Mouse (Mus musculus): ENCODE results near the gene Cfap58. TPM values are rescaled to one million over a fixed set of nuclear protein-coding genes. Genes with fewer than 3 reads are reported as not detected.

Gene Cfap58
- polyA plus RNA-seq (2015; fragmentation: Nextera tagmentation; extraction: Ambion mirVana): not detected in 2 replicates

GRCm38 (mm10) chr19:47937443-47938406, at the start of gene Cfap58:
Cfap58 (plus strand) TSS chr19:47937675.

GRCm38 (mm10) chr19:47919126-47919965, 18.1 kb upstream of the Cfap58 start, which contains the start of the genes Cfap43 and Itprip:
Cfap43 (minus strand) TSS chr19:47919287.
Itprip (minus strand) TSS chr19:47919299.

Other genes starting within 250 kb of the Cfap58 start
- 0.07 and 0.22 TPM in 2 replicates for gene Col17a1, start 245.6 kb upstream of the Cfap58 start, polyA plus RNA-seq (2015; fragmentation: Nextera tagmentation; extraction: Ambion mirVana)
- 114 and 122 TPM in 2 replicates for gene Sfr1, start 206.0 kb upstream of the Cfap58 start, polyA plus RNA-seq (2015; fragmentation: Nextera tagmentation; extraction: Ambion mirVana)
- 109 and 114 TPM in 2 replicates for gene Gsto1, start 82.7 kb upstream of the Cfap58 start, polyA plus RNA-seq (2015; fragmentation: Nextera tagmentation; extraction: Ambion mirVana)
- gene Gsto2, start 72.1 kb upstream of the Cfap58 start, polyA plus RNA-seq (2015; fragmentation: Nextera tagmentation; extraction: Ambion mirVana): 0.63 and 0.65 TPM in 2 replicates
- 0.15 and 0.28 TPM in 2 replicates for gene Cfap43, start 18.4 kb upstream of the Cfap58 start, polyA plus RNA-seq (2015; fragmentation: Nextera tagmentation; extraction: Ambion mirVana)
- 7.5 and 9.3 TPM in 2 replicates for gene Itprip, start 18.4 kb upstream of the Cfap58 start, polyA plus RNA-seq (2015; fragmentation: Nextera tagmentation; extraction: Ambion mirVana)